Mouse (Mus musculus) lung, postnatal 14 days (tissue): Measurements from ENCODE around the gene Pcmt1.
"Not testable (repeated sequence)": the region's sequence is repeated elsewhere in the genome, so short reads cannot be mapped to it uniquely, and the experiment has no call there.

ENCODE experiments used
- DNase-seq: peaks from one replicate; pipeline ENCODE4 v3.0.0; 2021

The Pcmt1 gene

DNA sequence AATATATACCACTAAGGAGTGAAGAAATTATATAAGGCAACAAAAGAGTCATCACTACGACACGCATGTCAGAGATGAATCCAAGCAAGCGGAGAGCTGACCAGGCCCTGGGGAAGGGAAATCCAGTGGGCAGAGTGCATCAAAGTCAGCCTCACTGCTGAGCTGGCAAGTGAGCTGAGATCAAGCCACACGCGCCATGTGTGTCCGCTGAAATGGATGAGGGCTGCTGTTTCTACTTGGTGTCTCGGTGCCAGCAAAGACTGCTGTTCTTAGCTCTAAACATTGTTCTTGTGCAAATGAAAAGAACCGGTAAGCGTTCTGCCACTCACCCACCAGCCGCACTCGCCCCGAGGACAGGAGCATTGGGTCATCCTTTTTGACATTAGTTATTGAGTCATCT lies 40.6 kb downstream of the Pcmt1 start:
- DNase-seq, result no peak

DNA sequence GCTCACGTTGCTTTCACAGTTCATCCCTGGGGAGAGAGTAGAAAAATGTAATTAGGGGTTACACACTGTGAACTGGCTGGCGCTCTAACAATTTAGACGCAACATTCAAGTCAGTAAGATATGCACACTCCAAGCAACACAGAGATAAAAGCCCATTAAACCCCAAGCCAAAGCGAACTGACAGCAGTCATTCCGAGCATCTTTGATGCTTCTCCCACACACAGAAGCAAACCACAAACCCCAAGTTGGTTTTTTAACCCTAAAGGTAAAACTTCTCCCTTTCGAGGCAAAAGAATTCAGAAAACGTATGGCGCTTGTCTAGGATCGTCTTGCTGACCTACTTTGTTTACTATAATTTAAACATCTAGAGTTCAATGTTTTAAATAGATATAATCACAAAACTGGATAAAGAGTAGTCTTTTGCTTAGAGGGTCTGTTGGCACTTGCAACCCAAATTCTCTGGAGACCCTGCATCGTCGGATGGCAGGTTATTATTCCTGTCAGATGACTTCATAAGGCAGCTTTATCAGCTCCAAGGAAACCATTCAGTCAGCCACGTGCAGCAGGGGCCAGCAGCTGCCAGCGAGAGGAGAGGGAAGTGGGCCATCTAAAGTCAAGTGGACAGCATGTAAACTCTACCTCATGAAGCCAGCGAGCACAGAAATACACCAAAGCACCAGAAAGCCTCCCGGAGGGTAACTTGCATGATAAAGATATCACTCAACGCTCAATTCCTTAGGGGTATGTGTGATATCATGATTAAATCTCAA lies 49.8 kb downstream of the Pcmt1 start:
- no peak for DNase-seq

DNA sequence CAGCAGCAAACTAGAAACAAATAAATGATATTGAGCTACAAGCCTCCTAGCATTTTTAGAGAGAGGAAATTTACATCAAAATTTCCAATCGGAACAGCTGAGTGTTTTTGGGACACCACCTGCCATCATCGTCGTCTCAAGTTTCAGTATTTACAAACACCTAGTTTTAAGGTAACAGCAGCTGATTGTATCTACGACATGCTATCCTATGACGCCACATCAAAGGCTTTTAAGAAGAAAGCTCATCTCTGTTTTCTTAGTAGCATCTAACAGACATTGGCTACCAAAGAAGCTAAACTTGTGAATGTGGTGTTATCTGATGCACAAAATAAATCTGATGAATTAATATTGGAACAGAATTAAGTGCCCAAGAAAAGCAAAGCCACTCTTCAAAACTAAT lies 50.6 kb downstream of the Pcmt1 start:
- DNase-seq, result no peak

DNA sequence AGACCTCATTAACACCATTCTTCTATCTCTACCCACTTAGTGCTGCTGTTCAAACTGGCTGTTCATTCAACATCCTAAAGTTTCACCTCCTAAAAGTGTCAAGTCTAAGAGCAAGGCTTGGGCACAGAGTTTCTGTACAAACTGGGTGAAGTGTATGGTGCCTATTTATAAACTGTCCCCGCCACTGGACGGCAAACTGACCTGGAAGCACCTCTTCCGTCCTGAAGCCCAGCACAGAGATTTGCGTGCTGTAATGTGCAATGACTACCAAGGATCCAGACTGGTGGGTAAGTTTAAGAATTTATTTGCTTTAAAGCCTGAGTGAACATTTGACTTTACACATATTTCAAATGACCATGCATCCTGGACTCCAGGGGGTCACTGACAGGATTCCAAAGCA lies 51.8 kb downstream of the Pcmt1 start:
- no peak for DNase-seq

DNA sequence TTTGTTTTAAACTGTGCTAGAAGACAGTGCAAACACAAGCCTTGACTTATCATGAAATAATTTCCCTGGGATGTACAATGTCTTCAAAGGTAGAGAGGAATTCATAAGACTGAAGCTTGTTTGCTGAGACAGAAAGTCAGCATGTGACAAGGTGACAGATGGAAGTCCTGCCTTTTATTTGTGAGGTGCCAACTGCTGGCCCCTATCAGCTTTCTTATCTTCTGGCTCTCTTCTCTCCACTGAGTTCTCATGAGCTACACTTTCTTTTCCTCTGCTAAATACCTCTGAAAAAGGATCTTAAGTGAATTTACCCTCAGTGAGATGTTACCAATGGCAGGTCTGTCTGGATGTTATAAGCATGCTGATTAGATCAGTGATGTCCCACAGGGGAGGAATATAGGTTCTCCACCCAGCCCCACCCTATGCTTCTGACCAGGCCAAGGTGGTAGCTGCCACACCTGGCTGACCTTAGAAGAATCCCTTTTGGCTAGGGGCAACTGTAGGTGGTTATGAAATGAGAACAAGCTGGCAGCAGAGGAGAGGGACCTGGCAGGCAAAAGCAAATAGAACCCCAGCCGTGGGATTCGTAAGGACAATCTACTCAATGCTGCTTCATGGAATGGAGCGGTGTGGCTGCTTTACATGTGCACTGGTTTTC lies 56.9 kb downstream of the Pcmt1 start:
- DNase-seq, result no peak

DNA sequence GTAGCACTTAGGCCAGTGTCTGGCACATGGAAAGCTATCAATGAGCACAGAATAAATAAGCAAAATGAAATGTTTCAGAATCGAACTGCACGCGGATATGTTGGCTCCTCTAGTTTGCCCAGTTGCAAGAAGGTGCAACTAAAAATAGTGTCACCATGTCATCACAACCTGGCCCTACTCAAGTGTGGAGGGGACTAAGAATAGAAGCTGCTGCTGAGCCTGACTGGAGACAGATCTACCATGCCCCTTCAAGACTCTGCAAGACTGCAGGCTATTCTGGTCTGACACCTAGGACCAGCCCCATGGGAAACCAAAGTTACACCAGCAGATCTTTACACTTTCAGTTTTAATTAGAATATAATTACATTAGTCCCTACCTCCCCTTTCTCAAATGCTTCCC lies 58.6 kb downstream of the Pcmt1 start:
- DNase-seq, result no peak

DNA sequence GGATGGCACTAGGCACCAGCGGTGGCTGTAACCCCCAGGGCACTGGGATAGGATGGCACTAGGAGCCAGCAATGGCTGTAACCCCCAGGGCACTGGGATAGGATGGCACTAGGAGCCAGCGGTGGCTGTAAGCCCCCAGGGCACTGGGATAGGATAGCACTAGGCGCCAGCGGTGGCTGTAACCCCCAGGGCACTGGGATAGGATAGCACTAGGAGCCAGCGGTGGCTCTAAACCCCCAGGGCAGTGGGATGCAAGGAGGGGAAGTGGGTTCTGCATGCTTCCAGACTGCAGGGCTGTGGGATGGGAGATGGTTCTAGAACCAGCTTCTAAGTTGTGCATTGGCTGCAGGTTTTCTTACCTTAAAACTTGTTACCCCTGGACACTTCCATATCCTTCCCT lies 60.2 kb downstream of the Pcmt1 start:
- DNase-seq, result no peak

DNA sequence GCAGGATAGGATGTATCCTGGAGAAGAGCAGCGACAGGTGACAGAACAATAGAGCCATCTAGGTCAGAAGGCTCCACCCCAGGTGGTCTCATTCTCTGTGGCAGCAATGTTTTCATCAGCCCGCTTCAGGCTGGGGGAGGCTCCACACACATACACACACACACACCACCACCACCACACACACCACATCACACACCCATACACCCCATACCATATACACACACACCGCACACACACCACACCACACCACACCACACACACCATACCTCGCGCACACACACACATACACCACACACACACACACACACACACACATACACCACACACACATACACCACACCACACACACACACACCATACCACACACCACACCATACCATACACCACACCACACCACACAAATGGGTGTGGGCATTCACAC lies 61.1 kb downstream of the Pcmt1 start:
- DNase-seq, result no peak

DNA sequence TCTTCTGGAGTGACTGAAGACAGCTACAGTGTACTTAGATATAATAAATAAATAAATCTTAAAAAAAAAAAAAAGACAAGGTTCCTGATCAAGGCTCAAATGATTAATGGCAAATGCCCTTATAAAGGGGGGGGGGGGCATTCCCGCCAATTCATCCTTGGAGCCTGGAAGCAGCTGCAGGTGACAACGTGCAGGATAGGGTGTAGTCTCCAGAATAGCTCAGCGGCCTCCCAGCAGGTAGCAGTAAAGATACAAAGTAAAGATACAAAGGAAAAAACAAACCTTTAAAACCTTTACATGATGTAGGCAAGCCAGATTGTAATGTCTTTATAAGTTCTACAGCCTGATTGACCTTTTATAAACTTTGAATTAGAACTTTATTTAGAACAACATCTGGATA lies 63.4 kb downstream of the Pcmt1 start:
- DNase-seq, result not testable (repeated sequence)

DNA sequence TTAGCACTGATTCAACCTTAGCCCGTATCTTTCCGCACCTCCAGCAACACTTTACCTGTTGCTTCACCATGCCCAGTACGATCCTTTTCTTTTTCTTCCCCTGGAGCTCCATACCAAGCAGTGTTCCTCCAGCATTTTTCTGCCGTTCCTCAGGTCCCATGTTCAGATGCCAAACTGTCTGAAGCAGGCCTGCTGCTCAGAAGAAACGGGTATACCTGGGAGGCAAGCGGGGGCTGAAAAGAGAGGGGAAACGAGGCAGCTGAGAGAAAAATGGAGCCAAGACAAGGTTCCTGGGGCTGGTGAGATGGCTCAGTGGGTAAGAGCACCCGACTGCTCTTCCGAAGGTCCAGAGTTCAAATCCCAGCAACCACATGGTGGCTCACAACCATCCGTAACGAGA lies 63.8 kb downstream of the Pcmt1 start:
- DNase-seq, result not testable (repeated sequence)

DNA sequence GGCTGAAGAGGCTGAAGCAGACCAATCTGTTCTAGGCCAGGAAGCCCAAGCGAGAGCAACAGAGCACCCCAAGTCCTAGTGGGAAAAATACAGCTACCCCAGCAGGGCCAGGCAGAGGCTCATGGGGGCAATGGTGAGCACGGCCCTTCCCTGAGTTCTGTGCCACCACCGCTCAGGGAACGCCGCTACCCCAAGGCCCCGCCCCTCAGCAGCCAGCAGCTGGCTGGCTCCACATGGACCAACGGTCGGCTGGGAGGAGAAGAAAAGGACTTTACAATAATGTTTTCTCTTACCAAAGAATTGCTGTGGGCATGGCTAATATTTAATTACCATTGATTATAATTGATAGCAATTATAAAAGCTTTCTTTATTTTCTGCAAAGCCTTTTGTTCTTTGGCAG lies 66.1 kb downstream of the Pcmt1 start:
- no peak for DNase-seq

DNA sequence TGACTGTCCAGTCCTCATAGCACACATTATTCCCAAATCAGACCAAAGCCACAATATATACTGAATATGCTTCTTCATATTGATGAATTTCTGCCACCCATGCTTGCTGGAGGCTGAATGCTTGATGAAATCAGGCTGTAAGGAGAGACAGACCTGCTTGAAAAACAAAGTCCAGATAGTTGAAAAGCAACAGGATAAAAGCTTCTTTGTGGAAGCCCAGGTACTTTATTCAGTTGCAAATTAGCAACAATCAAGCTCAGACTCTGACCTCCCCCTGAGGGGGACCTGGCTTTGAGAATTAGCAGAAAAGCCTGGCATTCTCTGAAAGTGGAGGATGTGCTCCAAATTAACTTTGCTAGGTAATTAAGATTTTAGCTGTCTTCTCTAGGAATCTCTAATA lies 68.7 kb downstream of the Pcmt1 start:
- not testable (repeated sequence) for DNase-seq

DNA sequence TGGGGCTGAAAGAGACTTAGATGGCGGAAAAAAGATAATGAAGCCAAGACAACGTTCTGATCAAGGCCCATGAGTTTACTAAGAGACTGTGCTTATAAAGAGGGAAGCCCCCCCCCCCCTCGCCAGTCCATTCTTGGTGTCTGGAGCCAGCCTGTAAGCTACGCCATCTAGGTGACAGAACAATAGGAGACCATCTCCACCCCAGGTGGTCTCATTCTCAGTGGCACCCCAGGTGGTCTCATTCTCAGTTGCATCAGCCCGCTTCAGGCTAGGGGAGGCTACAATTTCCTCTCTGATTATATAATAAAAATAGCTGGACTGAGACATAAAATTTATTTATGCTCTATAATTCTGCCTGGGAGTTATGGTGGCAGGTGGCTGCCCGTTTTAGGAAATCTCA lies 69.3 kb downstream of the Pcmt1 start:
- DNase-seq, result no peak

DNA sequence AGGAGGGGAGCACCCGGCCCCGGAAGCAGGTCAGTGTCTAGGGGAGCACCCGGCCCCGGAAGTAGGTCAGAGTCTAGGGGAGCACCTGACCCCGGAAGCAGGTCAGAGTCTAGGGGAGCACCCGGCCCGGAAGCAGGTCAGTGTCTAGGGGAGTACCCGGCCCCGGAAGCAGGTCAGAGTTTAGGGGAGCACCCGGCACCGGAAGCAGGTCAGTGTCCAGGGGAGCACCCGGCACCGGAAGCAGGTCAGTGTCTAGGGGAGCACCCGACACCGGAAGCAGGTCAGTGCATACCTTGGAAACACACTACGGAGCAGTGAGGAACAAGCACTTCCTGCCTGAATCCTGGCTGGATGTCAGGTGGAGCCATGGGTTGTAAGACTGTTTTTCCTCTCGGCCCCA lies 72.3 kb downstream of the Pcmt1 start:
- no peak for DNase-seq

DNA sequence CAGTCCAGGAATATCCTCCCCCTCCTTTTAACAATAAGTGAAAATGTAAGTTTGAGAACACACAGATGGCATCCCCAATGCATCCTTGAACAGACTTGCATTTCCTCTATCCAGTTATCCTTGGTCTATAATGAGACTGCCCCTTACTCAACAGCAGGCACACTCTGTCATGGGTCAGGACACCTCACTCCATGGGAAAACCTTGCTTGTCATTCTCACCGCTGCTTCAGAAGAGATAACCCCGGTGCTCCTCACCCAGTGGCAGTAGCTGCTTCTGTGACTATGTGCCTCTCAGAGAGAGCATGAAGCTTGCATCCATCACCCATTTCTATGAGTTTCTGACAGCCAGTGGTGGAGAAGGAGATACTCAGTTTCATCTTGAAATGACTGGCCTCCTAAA lies 74.5 kb downstream of the Pcmt1 start:
- DNase-seq, result no peak

DNA sequence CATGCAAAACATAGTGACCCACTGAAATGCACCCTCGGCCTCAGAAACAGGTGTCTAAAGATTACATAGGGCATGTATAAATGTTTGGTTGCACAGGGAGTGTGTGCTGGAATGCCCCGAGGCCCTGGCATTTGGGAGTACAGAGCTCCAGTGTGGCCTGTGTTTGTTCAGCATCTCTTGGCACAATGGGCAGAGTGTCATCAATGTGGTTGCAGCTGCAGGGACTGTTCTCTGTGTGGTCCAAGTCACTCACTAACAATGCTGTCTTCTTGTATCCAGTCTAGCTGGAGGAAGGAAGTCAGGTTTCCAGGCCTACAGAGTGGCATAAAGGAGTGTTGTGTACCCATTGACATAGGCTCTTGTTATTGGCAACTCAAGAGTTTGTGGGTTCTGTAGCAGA lies 75.8 kb downstream of the Pcmt1 start:
- no peak for DNase-seq

DNA sequence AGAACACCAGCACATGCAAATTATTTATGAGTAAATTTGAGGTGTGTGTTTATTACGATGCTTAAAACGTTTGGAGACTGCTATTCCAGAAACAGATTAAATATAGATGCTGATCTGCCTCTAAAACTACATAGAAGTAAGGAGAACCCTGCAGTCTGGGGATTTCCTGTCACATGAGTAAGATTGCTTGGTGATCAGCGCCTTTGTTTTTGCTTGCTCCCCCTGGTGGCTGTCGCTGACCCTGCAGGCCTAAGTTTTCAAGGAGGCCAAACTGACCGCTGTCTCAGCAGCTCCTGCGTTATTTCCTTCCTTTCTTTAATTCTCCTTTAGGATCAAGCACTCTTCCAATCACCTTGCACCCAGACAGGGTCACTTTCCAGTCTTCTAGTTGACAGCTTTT lies 80.3 kb downstream of the Pcmt1 start:
- peak; percentile 84 for DNase-seq

DNA sequence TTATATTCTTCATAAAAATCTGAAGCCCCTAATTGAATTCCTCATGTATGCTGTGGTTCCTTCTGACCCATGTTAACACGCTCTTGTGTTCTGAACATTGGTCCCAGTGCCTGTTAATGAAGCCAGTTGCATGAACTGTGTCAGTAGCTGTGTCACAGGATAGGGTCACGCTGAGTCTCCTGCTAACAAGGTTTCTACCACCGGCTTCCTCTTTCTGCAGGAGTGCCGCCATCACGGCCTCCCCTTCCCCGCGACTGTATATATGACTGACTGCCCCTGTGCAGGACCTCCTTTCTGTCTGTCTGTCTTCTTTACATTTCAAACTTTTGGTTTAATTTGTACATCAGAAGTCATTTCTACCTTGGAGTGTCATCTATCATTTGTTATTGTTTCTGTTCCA lies 82.8 kb downstream of the Pcmt1 start:
- DNase-seq, result no peak

DNA sequence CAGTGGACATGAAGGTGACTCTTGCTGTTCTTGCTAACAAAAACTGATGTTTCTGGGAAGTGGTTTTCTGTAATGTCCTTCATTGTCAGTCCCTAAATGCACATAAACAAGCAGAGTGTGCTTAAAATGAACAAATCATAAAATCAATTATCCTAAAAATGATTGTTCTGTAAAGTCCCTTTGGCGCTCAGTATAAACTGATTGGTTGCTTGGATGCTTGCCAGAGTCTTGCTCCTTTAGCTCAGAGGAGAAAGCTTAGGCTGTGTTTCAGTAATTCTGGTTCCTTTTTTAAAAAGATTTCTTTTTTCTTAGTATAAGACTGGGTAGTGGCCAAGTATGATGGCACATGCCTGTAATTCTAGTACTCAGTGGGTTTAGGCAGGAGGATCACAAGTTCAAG lies 84.7 kb downstream of the Pcmt1 start:
- DNase-seq, result no peak

DNA sequence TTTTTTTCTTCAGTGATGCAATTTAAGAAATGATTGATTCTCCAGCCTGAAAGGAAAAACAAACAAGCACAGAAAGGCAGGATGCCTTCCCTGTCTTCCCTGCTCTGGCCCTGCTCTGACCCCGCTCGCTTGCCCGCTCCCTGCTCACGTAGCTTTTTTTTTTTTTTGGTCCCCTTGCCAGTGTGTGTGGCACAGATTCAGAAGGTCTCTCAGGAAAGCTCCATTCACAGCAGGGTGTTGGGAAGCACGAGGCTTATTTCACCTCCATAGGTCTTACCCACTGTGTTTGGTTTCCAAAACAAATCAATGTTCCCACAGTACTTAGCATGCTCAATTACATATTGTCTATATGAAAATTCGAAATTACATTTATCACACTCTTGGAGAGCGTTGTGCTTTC lies 86.1 kb downstream of the Pcmt1 start:
- no peak for DNase-seq

DNA sequence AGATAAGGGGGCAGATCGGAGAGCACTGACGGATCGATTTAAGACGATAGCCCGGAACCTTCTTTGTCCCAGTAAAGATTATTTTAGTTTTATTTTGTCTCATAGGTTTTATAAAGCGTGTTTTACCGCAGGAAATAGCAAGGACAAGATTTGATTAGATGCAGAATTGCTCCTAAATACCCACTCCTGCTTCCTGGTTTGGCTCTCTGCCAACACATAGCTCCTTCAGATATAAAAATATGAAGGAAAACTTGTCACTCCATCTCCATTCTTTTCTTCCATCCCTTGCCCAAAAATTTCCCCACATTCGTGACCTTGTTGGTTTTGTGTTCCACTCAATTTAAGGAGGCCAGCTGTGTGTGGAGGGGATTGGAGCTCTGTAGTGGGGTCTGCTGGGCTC lies 90.1 kb downstream of the Pcmt1 start:
- no peak for DNase-seq

DNA sequence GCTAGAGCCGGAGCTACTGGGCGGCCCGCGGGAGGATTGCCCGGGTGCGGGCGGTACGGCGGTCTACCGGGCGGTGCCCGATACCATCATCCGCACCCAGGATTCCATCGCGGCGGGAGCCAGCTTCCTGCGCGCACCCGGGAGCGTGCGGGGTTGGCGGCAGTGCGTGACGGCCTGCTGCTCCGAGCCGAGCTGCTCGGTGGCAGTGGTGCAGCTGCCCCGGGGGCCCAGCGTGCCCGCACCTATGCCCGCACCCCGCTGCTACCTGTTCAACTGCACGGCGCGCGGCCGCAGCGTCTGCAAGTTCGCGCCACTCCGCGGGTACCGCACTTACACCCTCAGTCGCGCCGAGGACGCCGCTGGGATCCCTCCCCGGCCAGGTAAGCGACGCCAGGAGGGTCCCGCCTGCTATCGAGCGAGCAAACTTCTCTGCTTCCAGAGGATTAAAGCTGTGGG lies 90.7 kb downstream of the Pcmt1 start:
- DNase-seq, result no peak

DNA sequence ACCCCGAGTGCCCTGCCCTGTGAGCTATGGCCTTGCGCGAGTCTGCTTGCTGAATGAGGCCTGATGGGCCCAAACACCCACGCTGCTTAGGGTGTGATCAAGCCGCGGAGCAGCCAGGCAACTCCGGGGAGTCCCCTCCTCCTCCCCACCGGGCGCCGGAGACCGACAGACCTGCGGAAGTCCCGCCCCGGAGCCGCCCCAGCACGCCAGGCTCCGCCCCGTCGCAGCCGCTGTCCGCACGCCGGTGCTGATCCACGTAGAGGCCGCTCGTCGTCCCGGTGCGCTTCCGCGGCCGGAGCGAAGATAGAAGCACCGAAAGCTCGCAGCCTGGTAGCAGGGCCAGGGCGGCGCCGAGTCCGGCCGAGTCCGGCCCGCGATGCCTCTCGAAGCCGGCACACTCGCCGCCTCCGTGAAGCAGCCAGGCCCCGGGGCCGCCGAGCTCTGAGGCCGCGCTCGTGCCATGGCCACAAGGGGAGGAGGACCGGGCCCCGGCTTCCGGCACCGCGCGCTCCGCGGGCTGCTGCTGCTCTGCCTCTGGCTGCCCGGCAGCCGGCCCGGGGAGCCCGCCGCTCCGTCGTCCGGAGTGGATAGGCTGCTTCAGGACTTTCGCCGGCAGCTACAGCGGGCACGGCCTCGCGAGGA lies 91.2 kb downstream of the Pcmt1 start, which contains the start of gene Lrp11:
TSS of gene Lrp11 (plus strand) at position 209 of the 642 bp plus-strand sequence.
- DNase-seq, result peak; percentile 94

DNA sequence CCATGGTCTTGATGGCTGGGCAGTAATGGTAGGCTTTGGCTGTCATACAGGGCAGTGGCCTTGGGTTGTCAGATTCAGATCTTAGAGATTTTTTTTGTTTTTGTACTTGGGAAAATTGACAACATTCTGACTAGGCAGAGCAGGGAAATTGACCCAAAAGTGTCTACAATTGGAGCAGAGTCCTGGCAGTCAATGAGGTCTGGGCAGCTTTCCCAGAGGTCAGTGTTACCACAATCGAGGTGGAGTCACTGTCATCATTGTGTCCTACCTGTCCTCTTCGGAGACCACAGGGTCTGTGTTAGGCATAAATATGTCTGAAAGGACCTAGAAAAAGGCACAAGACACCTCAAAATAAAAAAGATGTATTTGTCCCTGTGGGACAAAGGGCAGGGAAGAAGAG lies 94.2 kb downstream of the Pcmt1 start:
- no peak for DNase-seq
